Mouse (Mus musculus) cerebellum, adult (tissue): ENCODE results near the gene Depdc1b.

ENCODE experiments used
- ATAC-seq: cut with Nextera tagmentation; 2 replicates; pipeline ENCODE4 v1.9.2; 2017; ENCODE audit warnings: mild to moderate bottlenecking, moderate library complexity, mixed read lengths; ENCODE audit not compliant: insufficient number of reproducible peaks, low FRiP score, low TSS enrichment

The Depdc1b gene

GRCm38 (mm10) chr13:108428809-108429208, 112.7 kb downstream of the Depdc1b start:
- no peak for ATAC-seq

GRCm38 (mm10) chr13:108429623-108430022, 113.5 kb downstream of the Depdc1b start:
- no peak for ATAC-seq

- no peak for ATAC-seq
These were observed 115.6 kb downstream of the Depdc1b start for GRCm38 (mm10) chr13:108431776-108432175.

- no peak for ATAC-seq
These were observed 119.6 kb downstream of the Depdc1b start for GRCm38 (mm10) chr13:108435687-108436086.

- ATAC-seq: no peak
These were observed 121.3 kb downstream of the Depdc1b start for GRCm38 (mm10) chr13:108437424-108437823.

- ATAC-seq: no peak
These were observed 122.9 kb downstream of the Depdc1b start for GRCm38 (mm10) chr13:108439012-108439411.

- ATAC-seq: no peak
These were observed 132.3 kb downstream of the Depdc1b start for GRCm38 (mm10) chr13:108448348-108448931.

- ATAC-seq: no peak
These were observed 133.3 kb downstream of the Depdc1b start, which contains the start of gene Pde4d for GRCm38 (mm10) chr13:108449116-108450097. Gene Pde4d, plus strand, starts transcription at chr13:108449948.

- ATAC-seq: no peak
These were observed 135.0 kb downstream of the Depdc1b start for GRCm38 (mm10) chr13:108451122-108451521.

- ATAC-seq: no peak
These were observed 137.2 kb downstream of the Depdc1b start for GRCm38 (mm10) chr13:108453064-108453919.
